Mouse (Mus musculus) inflammation-experienced regulatory T-cells, adult 6 months (primary cell): ENCODE measurements around the gene Plin3. TPM values are rescaled to one million over a fixed set of nuclear protein-coding genes. Genes with fewer than 3 reads are reported as not detected.
"Not testable (repeated sequence)": the region's sequence is repeated elsewhere in the genome, so short reads cannot be mapped to it uniquely, and the experiment has no call there.

Experiments
- ATAC-seq: one replicate; pipeline ENCODE4 v1.8.0; 2017
- polyA plus RNA-seq, 3 experiments: library from polyadenylated mRNA; unstranded; fragments of 100-300 nt; shearing (Covaris generic); gene quantifications; one replicate each; pipeline ENCODE4 v1.2.1; 2017

The Plin3 gene
- polyA plus RNA-seq, 3 experiments from 2014 or later, result 25.6 to 28.7 (median 25.6) TPM

- ATAC-seq, result no peak
Observed at GRCm38 (mm10) chr17:56273482-56273881, 19.2 kb downstream of the Plin3 start.

- ATAC-seq, result no peak
Observed at GRCm38 (mm10) chr17:56272644-56273043, 20.0 kb downstream of the Plin3 start.

GRCm38 (mm10) chr17:56271609-56272253, 20.9 kb downstream of the Plin3 start:
- no peak for ATAC-seq

GRCm38 (mm10) chr17:56269741-56270140, 22.9 kb downstream of the Plin3 start:
- ATAC-seq, result no peak

GRCm38 (mm10) chr17:56269153-56269630, 23.5 kb downstream of the Plin3 start:
- peak; percentile 97 for ATAC-seq

- no peak for ATAC-seq
Observed at GRCm38 (mm10) chr17:56266271-56266670, 26.4 kb downstream of the Plin3 start.

GRCm38 (mm10) chr17:56265869-56266268, 26.8 kb downstream of the Plin3 start:
- no peak for ATAC-seq

- no peak for ATAC-seq
Observed at GRCm38 (mm10) chr17:56265011-56265410, 27.7 kb downstream of the Plin3 start.

- ATAC-seq, result peak; percentile 86
Observed at GRCm38 (mm10) chr17:56264020-56264419, 28.7 kb downstream of the Plin3 start.

GRCm38 (mm10) chr17:56262645-56263094, 30.0 kb downstream of the Plin3 start:
- no peak for ATAC-seq

- no peak for ATAC-seq
Observed at GRCm38 (mm10) chr17:56261166-56261565, 31.5 kb downstream of the Plin3 start.

- no peak for ATAC-seq
Observed at GRCm38 (mm10) chr17:56259301-56260037, 33.2 kb downstream of the Plin3 start.

- ATAC-seq, result not testable (repeated sequence)
Observed at GRCm38 (mm10) chr17:56258812-56259211, 33.9 kb downstream of the Plin3 start.

- ATAC-seq, result not testable (repeated sequence)
Observed at GRCm38 (mm10) chr17:56258269-56258668, 34.4 kb downstream of the Plin3 start.

GRCm38 (mm10) chr17:56257181-56257894, 35.3 kb downstream of the Plin3 start:
- ATAC-seq, result no peak

- peak; percentile 85 for ATAC-seq
Observed at GRCm38 (mm10) chr17:56256239-56256881, 36.3 kb downstream of the Plin3 start, which contains the start of gene Fem1a. TSS of gene Fem1a (plus strand) at chr17:56256810.

GRCm38 (mm10) chr17:56255863-56256238, 36.8 kb downstream of the Plin3 start:
- ATAC-seq, result peak; percentile 85

- no peak for ATAC-seq
Observed at GRCm38 (mm10) chr17:56255429-56255828, 37.2 kb downstream of the Plin3 start.

GRCm38 (mm10) chr17:56254695-56255094, 38.0 kb downstream of the Plin3 start:
- ATAC-seq, result no peak

- ATAC-seq, result peak; percentile 28
Observed at GRCm38 (mm10) chr17:56251136-56251829, 41.4 kb downstream of the Plin3 start.

GRCm38 (mm10) chr17:56245608-56246007, 47.1 kb downstream of the Plin3 start:
- no peak for ATAC-seq
